Mouse (Mus musculus) testis, postnatal 10 days (tissue): ENCODE measurements around the gene Gdf11.

Experiments used
- DNase-seq: peaks from one replicate; pipeline ENCODE4 v3.0.0; 2021; ENCODE audit warnings: low spot score

Gene Gdf11

GRCm38 (mm10) chr10:128891296-128892094, at the start of gene Gdf11:
Gene Gdf11, minus strand, starts transcription at chr10:128891718.
- peak; percentile 68 for DNase-seq

GRCm38 (mm10) chr10:128940475-128941061, 49.0 kb upstream of the Gdf11 start:
- no peak for DNase-seq

GRCm38 (mm10) chr10:128938974-128939373, 47.5 kb upstream of the Gdf11 start:
- no peak for DNase-seq

GRCm38 (mm10) chr10:128938457-128938856, 46.9 kb upstream of the Gdf11 start:
- DNase-seq: no peak

- no peak for DNase-seq
These were observed 46.4 kb upstream of the Gdf11 start for GRCm38 (mm10) chr10:128937756-128938390.

- no peak for DNase-seq
These were observed 44.4 kb upstream of the Gdf11 start for GRCm38 (mm10) chr10:128935826-128936440.

GRCm38 (mm10) chr10:128934997-128935787, 43.7 kb upstream of the Gdf11 start:
- DNase-seq: no peak

GRCm38 (mm10) chr10:128933976-128934721, 42.6 kb upstream of the Gdf11 start:
- DNase-seq: no peak

- peak; percentile 66 for DNase-seq
These were observed 42.1 kb upstream of the Gdf11 start, which contains the start of gene Itga7 for GRCm38 (mm10) chr10:128933574-128933973. Gene Itga7, plus strand, starts transcription at chr10:128933818.

GRCm38 (mm10) chr10:128931441-128931840, 39.9 kb upstream of the Gdf11 start:
- DNase-seq: no peak

GRCm38 (mm10) chr10:128929638-128930378, 38.3 kb upstream of the Gdf11 start:
- no peak for DNase-seq

GRCm38 (mm10) chr10:128928356-128928755, 36.8 kb upstream of the Gdf11 start:
- DNase-seq: no peak

GRCm38 (mm10) chr10:128923935-128924334, 32.4 kb upstream of the Gdf11 start, which contains the start of gene Bloc1s1:
Gene Bloc1s1, minus strand, starts transcription at chr10:128924035.
- no peak for DNase-seq

GRCm38 (mm10) chr10:128923013-128923691, 31.6 kb upstream of the Gdf11 start:
- peak; percentile 95 for DNase-seq

- no peak for DNase-seq
These were observed 31.2 kb upstream of the Gdf11 start, which contains the start of gene Rdh5 for GRCm38 (mm10) chr10:128922822-128923012. Gene Rdh5, minus strand, starts transcription at chr10:128922888.

- no peak for DNase-seq
These were observed 30.6 kb upstream of the Gdf11 start for GRCm38 (mm10) chr10:128921883-128922821.

GRCm38 (mm10) chr10:128921251-128921650, 29.7 kb upstream of the Gdf11 start:
- no peak for DNase-seq

GRCm38 (mm10) chr10:128920736-128921161, 29.2 kb upstream of the Gdf11 start:
- DNase-seq: peak; percentile 55

- no peak for DNase-seq
These were observed 28.4 kb upstream of the Gdf11 start for GRCm38 (mm10) chr10:128919966-128920365.
